Mouse (Mus musculus) embryonic facial prominence, embryonic 12.5 days (tissue): Measurements from ENCODE around the gene Insl6. TPM values are rescaled to one million over a fixed set of nuclear protein-coding genes. Genes with fewer than 3 reads are reported as not detected.

Experiments used
- ATAC-seq: fragments of 200-750 bp; cut with Nextera tagmentation; 2 replicates; pipeline ENCODE4 v1.8.0; 2017; ENCODE audit not compliant: insufficient number of reproducible peaks, insufficient read depth, low FRiP score, low TSS enrichment
- H3K27ac ChIP-seq: fragments of 300-500 bp; sonication (generic); 2 replicates; pipeline ENCODE4 v1.5.1; 2016; ENCODE audit warnings: mild to moderate bottlenecking
- H3K27me3 ChIP-seq: fragments of 300-500 bp; sonication (generic); 2 replicates; pipeline ENCODE4 v1.6.1; 2016; ENCODE audit warnings: mild to moderate bottlenecking, moderate library complexity
- H3K36me3 ChIP-seq: fragments of 300-500 bp; sonication (generic); 2 replicates; pipeline ENCODE4 v1.6.1; 2016; ENCODE audit warnings: mild to moderate bottlenecking
- H3K4me1 ChIP-seq: fragments of 300-500 bp; sonication (generic); 2 replicates; pipeline ENCODE4 v1.6.1; 2016
- H3K4me2 ChIP-seq: fragments of 300-500 bp; sonication (generic); replicated peaks from 2 replicates; pipeline ENCODE4 v1.6.1; 2016; ENCODE audit warnings: mild to moderate bottlenecking, moderate library complexity
- H3K4me3 ChIP-seq: fragments of 300-500 bp; sonication (generic); 2 replicates; pipeline ENCODE4 v1.5.1; 2016; ENCODE audit warnings: mild to moderate bottlenecking
- H3K9ac ChIP-seq: fragments of 300-500 bp; sonication (generic); 2 replicates; pipeline ENCODE4 v1.6.1; 2016; ENCODE audit warnings: mild to moderate bottlenecking, moderate library complexity
- H3K9me3 ChIP-seq: fragments of 300-500 bp; sonication (generic); 2 replicates; pipeline ENCODE4 v1.6.1; 2016; ENCODE audit warnings: mild to moderate bottlenecking, moderate library complexity
- WGBS: fragments of 180-500 bp; shearing (Covaris S2); methylation state at CpG from one replicate; pipeline ENCODE4 v1.1.7; 2016; 5-methylcytosine and 5-hydroxymethylcytosine counted together
- polyA plus RNA-seq: library from polyadenylated mRNA; unstranded; fragments of >200 nt; fragmentation: Nextera tagmentation; extraction: Ambion mirVana; gene quantifications from 2 replicates; pipeline ENCODE4 v1.2.1, GENCODE M21; 2016

Insl6 gene
- polyA plus RNA-seq, 1 experiment from 2014 or later = 9.0 TPM

GRCm38 (mm10) chr19:29311791-29312190 is 13.4 kb downstream of the Insl6 start:
- Histone ChIP-seq H3K4me1 (no peaks in the 10 kb centered on the region), H3K4me3 (no peak overlapping the region), H3K4me2 (no peak overlapping the region), H3K36me3 (peaks cover 25% of the 10 kb centered on the region), H3K9me3 (peaks cover 6% of the 10 kb centered on the region; the same call in 1 of the 2 replicates), H3K9ac (no peak overlapping the region), H3K27ac (no peak overlapping the region), H3K27me3 (no peaks in the 10 kb centered on the region)
- 94% methylated on average over 8 of the region's 8 CpGs for WGBS
- ATAC-seq = no peak

GRCm38 (mm10) chr19:29308832-29309231 is 16.3 kb downstream of the Insl6 start:
- peaks cover 4% of the 10 kb centered on the region; the same call in 1 of the 2 replicates for H3K4me1 ChIP-seq
- ATAC-seq = no peak

GRCm38 (mm10) chr19:29302119-29302518 is 23.0 kb downstream of the Insl6 start:
- Histone ChIP-seq H3K4me2 (no peak overlapping the region), H3K9ac (no peak overlapping the region), H3K4me3 (no peak overlapping the region), H3K4me1 (peaks cover 4% of the 10 kb centered on the region; the same call in 1 of the 2 replicates), H3K27me3 (no peaks in the 10 kb centered on the region), H3K9me3 (no peaks in the 10 kb centered on the region), H3K36me3 (peaks cover 31% of the 10 kb centered on the region), H3K27ac (no peak overlapping the region)
- WGBS = 91% methylated on average over 2 of the region's 2 CpGs
- ATAC-seq = no peak

More at GRCm38 (mm10) chr19:29308832-29309231, 16.3 kb downstream of the Insl6 start:
- H3K4me2 ChIP-seq = no peak overlapping the region
- no peak overlapping the region for H3K4me3 ChIP-seq
- no peaks in the 10 kb centered on the region for H3K27me3 ChIP-seq
- peaks cover 15% of the 10 kb centered on the region for H3K36me3 ChIP-seq
- H3K9ac ChIP-seq = no peak overlapping the region
- H3K9me3 ChIP-seq = no peaks in the 10 kb centered on the region
- no peak overlapping the region for H3K27ac ChIP-seq

GRCm38 (mm10) chr19:29300919-29301318 is 24.2 kb downstream of the Insl6 start:
- H3K4me1 ChIP-seq = peaks cover 4% of the 10 kb centered on the region; the same call in 1 of the 2 replicates
- H3K9me3 ChIP-seq = no peaks in the 10 kb centered on the region
- peaks cover 40% of the 10 kb centered on the region for H3K36me3 ChIP-seq
- no peaks in the 10 kb centered on the region for H3K27me3 ChIP-seq
- ATAC-seq = no peak
- 94% methylated on average over 13 of the region's 13 CpGs for WGBS
- H3K9ac ChIP-seq = no peak overlapping the region
- no peak overlapping the region for H3K4me3 ChIP-seq
- no peak overlapping the region for H3K4me2 ChIP-seq
- no peak overlapping the region for H3K27ac ChIP-seq

- 89% methylated on average over 1 of the region's 1 CpGs for WGBS
- Histone ChIP-seq H3K9me3 (no peaks in the 10 kb centered on the region), H3K4me3 (no peak overlapping the region), H3K9ac (no peak overlapping the region), H3K4me2 (no peak overlapping the region), H3K36me3 (peaks cover 54% of the 10 kb centered on the region), H3K27me3 (no peaks in the 10 kb centered on the region), H3K27ac (no peak overlapping the region), H3K4me1 (no peaks in the 10 kb centered on the region)
- ATAC-seq = no peak
These were observed 27.8 kb downstream of the Insl6 start for GRCm38 (mm10) chr19:29297366-29297765.

- Histone ChIP-seq H3K9ac (no peak overlapping the region), H3K4me3 (no peak overlapping the region), H3K9me3 (no peaks in the 10 kb centered on the region), H3K27ac (no peak overlapping the region), H3K4me1 (no peaks in the 10 kb centered on the region), H3K27me3 (no peaks in the 10 kb centered on the region), H3K4me2 (no peak overlapping the region), H3K36me3 (peaks cover 61% of the 10 kb centered on the region)
- no peak for ATAC-seq
These were observed 29.0 kb downstream of the Insl6 start for GRCm38 (mm10) chr19:29296166-29296565.

- no peak overlapping the region for H3K4me2 ChIP-seq
- H3K9ac ChIP-seq = no peak overlapping the region
- WGBS = 48% methylated on average over 2 of the region's 2 CpGs
- H3K27ac ChIP-seq = no peak overlapping the region
- no peaks in the 10 kb centered on the region for H3K27me3 ChIP-seq
- no peaks in the 10 kb centered on the region for H3K9me3 ChIP-seq
- ATAC-seq = no peak
- H3K4me3 ChIP-seq = no peak overlapping the region
- H3K36me3 ChIP-seq = peaks cover 53% of the 10 kb centered on the region
- no peaks in the 10 kb centered on the region for H3K4me1 ChIP-seq
These were observed 30.4 kb downstream of the Insl6 start for GRCm38 (mm10) chr19:29294756-29295155.

GRCm38 (mm10) chr19:29292546-29292945 is 32.6 kb downstream of the Insl6 start:
- H3K36me3 ChIP-seq = peaks cover 41% of the 10 kb centered on the region
- no peaks in the 10 kb centered on the region for H3K9me3 ChIP-seq
- 80% methylated on average over 4 of the region's 4 CpGs for WGBS
- no peak overlapping the region for H3K9ac ChIP-seq
- no peak overlapping the region for H3K4me2 ChIP-seq
- no peaks in the 10 kb centered on the region for H3K27me3 ChIP-seq
- no peak overlapping the region for H3K4me3 ChIP-seq
- no peak overlapping the region for H3K27ac ChIP-seq
- ATAC-seq = no peak
- H3K4me1 ChIP-seq = no peaks in the 10 kb centered on the region

- no peak overlapping the region for H3K27ac ChIP-seq
- no peak overlapping the region for H3K9ac ChIP-seq
- WGBS = 83% methylated on average over 14 of the region's 14 CpGs
- no peaks in the 10 kb centered on the region for H3K27me3 ChIP-seq
- H3K36me3 ChIP-seq = peaks cover 35% of the 10 kb centered on the region
- H3K9me3 ChIP-seq = no peaks in the 10 kb centered on the region
- H3K4me1 ChIP-seq = no peaks in the 10 kb centered on the region
- ATAC-seq = no peak
- no peak overlapping the region for H3K4me2 ChIP-seq
- no peak overlapping the region for H3K4me3 ChIP-seq
These were observed 33.6 kb downstream of the Insl6 start for GRCm38 (mm10) chr19:29291532-29291931.

- peaks cover 32% of the 10 kb centered on the region for H3K36me3 ChIP-seq
- no peaks in the 10 kb centered on the region for H3K4me1 ChIP-seq
- H3K4me2 ChIP-seq = no peak overlapping the region
- no peak for ATAC-seq
- H3K9me3 ChIP-seq = no peaks in the 10 kb centered on the region
- WGBS = 45% methylated on average over 8 of the region's 8 CpGs
- H3K4me3 ChIP-seq = no peak overlapping the region
- no peaks in the 10 kb centered on the region for H3K27me3 ChIP-seq
- no peak overlapping the region for H3K9ac ChIP-seq
- H3K27ac ChIP-seq = no peak overlapping the region
These were observed 37.3 kb downstream of the Insl6 start for GRCm38 (mm10) chr19:29287863-29288262.

- no peak overlapping the region for H3K27ac ChIP-seq
- no peaks in the 10 kb centered on the region for H3K27me3 ChIP-seq
- no peak overlapping the region for H3K4me3 ChIP-seq
- no peak overlapping the region for H3K9ac ChIP-seq
- no peaks in the 10 kb centered on the region for H3K9me3 ChIP-seq
- no peak overlapping the region for H3K4me2 ChIP-seq
- no peak for ATAC-seq
- H3K4me1 ChIP-seq = no peaks in the 10 kb centered on the region
- 40% methylated on average over 7 of the region's 7 CpGs for WGBS
- peaks cover 11% of the 10 kb centered on the region for H3K36me3 ChIP-seq
These were observed 39.7 kb downstream of the Insl6 start for GRCm38 (mm10) chr19:29285451-29285869.

GRCm38 (mm10) chr19:29278944-29279587 is 46.1 kb downstream of the Insl6 start:
- Histone ChIP-seq H3K4me2 (no peak overlapping the region), H3K4me1 (no peaks in the 10 kb centered on the region), H3K9me3 (no peaks in the 10 kb centered on the region), H3K9ac (no peak overlapping the region), H3K27ac (no peak overlapping the region), H3K27me3 (no peaks in the 10 kb centered on the region), H3K4me3 (no peak overlapping the region), H3K36me3 (peaks cover 12% of the 10 kb centered on the region)
- WGBS = 74% methylated on average over 6 of the region's 6 CpGs
- ATAC-seq = no peak
